Mouse (Mus musculus) adrenal gland, adult 18-20 months (tissue): ENCODE results near the gene Gm2075. TPM values are rescaled to one million over a fixed set of nuclear protein-coding genes. Genes with fewer than 3 reads are reported as not detected.
"Not testable (repeated sequence)": the region's sequence is repeated elsewhere in the genome, so short reads cannot be mapped to it uniquely, and the experiment has no call there.

Experiments
- DNase-seq, 2 experiments: peaks; one replicate each; pipeline ENCODE4 v3.0.0; 2021 to 2022; ENCODE audit warnings: low spot score in 2 of 2
- long read RNA-seq, 2 experiments: library from polyadenylated mRNA; stranded (forward); transcript quantifications; one replicate each; pipeline ENCODE4 v2.0.0; 2021
- total RNA-seq, 2 experiments: library from RNA; stranded (reverse); gene quantifications; 1 replicate in 1 of 2; 2 replicates in 1 of 2; pipeline ENCODE4 v1.2.3; 2021

Gene Gm2075
- not detected for total RNA-seq
- long read RNA-seq, experiment 1: 0 reads
- long read RNA-seq, experiment 2: 0 reads

DNA sequence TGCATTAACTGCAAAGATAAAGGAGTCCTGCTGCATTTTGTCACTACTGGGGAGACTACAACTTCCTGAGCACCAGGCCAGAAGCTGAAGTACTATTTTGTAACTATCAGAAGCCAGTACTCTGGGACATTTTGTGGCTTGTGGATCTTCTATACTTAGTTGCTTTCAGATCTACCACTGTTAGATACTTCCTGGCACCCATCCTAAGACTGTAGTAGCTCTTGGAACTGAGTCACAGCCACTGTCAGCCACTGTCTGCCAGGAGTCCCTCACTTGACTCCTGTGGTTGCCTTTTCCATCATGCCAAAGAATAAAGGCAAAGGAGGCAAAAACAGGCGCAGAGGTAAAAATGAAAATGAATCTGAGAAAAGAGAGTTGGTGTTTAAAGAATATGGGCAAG is at the start of gene Gm2075:
Gene Gm2075, plus strand, starts transcription at position 301 of the 400 bp plus-strand sequence.
- DNase-seq: not testable (repeated sequence)

DNA sequence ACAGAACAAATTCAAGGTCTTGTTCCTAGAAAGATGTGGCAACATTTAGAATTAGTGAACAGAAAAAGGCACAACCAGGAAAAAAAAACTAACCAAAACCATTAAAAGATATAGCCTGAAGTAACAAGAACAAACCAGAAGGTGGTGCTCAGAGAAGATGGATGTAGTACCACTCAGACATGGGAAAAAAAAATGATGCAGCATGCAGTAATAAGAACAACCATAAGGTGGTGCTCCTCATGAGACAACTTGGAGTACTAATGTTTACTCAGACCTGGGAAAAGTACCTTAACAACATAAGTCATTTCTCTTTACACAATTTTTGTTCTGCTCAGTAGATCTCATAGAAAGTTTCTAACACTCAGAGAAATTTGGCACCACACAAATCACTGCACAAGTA is 27.6 kb upstream of the Gm2075 start:
- DNase-seq: not testable (repeated sequence)

DNA sequence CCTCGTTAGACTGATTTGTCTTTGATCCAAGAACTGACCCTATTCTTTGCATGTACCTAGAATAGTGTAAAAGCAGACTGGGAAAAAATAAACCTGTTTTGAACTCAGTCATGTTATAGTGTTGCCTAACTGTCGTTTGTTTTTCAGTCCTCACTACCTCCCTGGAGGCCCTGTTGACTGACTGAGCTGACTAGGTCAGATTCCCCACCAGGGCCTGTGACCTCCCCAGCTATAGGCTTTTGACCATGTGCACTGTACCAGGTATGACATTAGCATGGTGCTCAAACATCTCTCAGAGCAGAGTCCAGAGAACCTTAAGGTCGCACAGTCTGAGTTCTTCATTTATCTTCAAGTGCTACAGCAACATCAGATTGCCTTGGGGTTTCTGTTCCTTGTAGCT is 7.5 kb upstream of the Gm2075 start:
- DNase-seq: not testable (repeated sequence)

DNA sequence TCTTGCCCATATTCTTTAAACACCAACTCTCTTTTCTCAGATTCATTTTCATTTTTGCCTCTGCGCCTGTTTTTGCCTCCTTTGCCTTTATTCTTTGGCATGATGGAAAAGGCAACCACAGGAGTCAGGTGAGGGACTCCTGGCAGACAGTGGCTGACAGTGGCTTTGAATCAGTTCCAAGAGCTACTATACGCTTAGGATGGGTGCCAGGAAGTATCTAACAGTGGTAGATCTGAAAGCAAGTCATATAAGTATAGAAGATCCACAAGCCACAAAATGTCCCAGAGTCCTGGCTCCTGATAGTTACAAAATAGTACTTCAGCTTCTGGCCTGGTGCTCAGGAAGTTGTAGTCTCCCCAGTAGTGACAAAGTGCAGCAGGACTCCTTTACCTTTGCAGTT is 7.0 kb downstream of the Gm2075 start, which contains the start of gene Gm6803:
Gene Gm6803, minus strand, starts transcription at position 101 of the 400 bp plus-strand sequence.
- not testable (repeated sequence) for DNase-seq

DNA sequence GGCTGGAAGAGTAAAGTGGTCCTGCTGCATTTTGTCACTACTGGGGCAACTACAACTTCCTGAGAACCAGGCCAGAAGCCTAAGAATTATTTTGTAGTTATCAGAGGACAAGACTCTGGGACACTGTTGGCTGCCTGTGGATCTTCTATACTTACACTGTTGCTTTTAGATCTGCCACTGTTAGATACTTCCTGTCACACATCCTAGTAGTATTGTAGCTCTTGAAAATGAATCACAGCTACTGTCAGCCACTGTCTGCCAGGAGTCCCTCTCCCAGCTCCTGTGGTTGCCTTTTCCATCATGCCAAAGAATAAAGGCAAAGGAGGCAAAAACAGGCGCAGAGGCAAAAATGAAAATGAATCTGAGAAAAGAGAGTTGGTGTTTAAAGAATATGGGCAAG is 15.1 kb downstream of the Gm2075 start, which contains the start of gene Gm2056:
Gene Gm2056, plus strand, starts transcription at position 301 of the 400 bp plus-strand sequence.
- DNase-seq: not testable (repeated sequence)

DNA sequence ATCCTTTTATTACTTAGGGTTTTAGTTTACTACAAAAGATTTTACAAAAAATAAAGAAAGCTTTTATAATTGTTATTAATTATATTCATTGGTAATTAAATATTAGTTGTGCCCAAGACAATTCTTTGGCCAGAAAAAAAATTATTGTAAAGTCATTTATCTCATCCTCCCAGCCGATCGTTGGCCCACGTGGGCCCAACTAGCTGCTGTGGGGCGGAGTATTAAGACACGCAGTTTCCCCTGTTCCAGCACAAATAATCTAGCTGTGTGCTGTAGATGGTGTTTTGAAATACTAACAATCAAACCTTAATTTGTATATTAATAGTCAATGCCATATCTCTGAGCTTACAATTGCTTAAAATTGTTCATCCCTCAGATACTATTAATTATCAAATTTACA is 20.6 kb downstream of the Gm2075 start:
- not testable (repeated sequence) for DNase-seq

DNA sequence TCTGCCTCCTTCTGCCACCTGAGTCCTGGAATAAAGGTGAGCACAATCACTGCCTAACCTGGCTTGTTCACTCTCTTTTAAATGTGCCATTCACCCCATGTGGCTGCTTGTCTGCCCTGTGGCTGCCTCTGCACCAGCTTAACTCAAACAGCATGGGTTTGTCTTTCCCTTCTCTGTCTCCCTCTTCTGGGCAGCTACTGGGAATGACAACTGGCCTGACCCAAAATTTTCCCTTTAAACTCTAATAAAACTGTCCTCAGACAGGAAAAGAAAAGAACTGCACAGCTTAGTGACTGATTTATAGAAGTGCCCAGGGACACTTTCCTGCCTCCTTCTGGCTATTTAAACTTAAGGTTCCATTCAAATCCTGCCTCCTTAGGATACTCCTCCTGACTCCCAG is 27.4 kb downstream of the Gm2075 start:
- not testable (repeated sequence) for DNase-seq

DNA sequence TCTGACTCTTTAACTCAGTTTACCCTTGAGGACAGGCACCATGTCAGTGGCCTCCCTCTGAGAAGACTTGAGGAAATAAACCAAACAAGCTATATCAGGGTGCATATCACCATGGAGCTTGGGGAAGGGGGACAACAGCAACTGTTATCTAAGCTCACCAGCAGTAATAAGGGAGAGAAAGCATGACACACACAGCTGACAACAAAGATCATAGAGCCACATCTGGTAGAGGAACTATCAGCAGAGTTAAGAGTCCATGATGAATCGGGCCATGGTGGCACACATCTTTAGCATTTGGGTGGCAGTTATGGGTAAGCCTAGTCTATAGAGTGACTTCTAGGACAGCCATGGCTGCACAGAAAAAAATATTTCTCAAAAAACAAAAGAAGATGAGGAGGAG is 28.1 kb downstream of the Gm2075 start:
- DNase-seq: not testable (repeated sequence)

DNA sequence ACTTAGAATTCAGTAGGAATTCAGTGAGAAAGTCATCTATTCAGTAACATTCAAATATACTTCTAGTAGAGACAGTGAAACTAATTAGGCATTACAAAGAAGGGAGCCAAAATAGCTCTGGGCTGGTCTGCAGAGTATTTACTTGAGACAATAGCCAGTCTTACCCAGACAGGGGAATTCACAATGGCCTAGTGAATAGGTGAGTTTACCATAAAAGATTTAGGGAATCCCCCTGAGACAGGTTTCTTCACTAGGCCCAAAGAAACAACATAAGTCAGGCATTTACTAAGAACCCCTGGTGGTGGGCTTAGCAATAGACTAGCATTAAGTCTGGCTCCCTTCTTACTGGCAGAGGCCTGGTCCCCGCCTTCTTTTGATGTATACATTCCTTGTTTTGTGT is 33.6 kb downstream of the Gm2075 start:
- not testable (repeated sequence) for DNase-seq

Other genes starting within 250 kb of the Gm2075 start
- gene Gm21319, start 236.1 kb upstream of the Gm2075 start, total RNA-seq: not detected
- gene Gm21936, start 216.3 kb upstream of the Gm2075 start, total RNA-seq: not detected
- not detected for gene BB287469, start 195.3 kb upstream of the Gm2075 start, total RNA-seq
- gene Gm2001, start 169.5 kb upstream of the Gm2075 start, total RNA-seq: not detected
- not detected for gene Gm2016, start 137.8 kb upstream of the Gm2075 start, total RNA-seq
- not detected for gene Gm2022, start 116.5 kb upstream of the Gm2075 start, total RNA-seq
- not detected for gene Gm2035, start 92.0 kb upstream of the Gm2075 start, total RNA-seq
- not detected for gene Gm2042, start 57.8 kb upstream of the Gm2075 start, total RNA-seq
- gene Gm6803, start 6.9 kb downstream of the Gm2075 start, total RNA-seq: not detected
- gene Gm2056, start 15.2 kb downstream of the Gm2075 start, total RNA-seq: not detected
- not detected for gene Gm16368, start 71.8 kb downstream of the Gm2075 start, total RNA-seq
- not detected for gene Gm10436, start 170.3 kb downstream of the Gm2075 start, total RNA-seq
- not detected for gene Gm8332, start 238.3 kb downstream of the Gm2075 start, total RNA-seq